Mouse (Mus musculus): ENCODE results near the gene Mtx3.
"Not testable (repeated sequence)": the region's sequence is repeated elsewhere in the genome, so short reads cannot be mapped to it uniquely, and the experiment has no call there.

Mtx3 gene

DNA sequence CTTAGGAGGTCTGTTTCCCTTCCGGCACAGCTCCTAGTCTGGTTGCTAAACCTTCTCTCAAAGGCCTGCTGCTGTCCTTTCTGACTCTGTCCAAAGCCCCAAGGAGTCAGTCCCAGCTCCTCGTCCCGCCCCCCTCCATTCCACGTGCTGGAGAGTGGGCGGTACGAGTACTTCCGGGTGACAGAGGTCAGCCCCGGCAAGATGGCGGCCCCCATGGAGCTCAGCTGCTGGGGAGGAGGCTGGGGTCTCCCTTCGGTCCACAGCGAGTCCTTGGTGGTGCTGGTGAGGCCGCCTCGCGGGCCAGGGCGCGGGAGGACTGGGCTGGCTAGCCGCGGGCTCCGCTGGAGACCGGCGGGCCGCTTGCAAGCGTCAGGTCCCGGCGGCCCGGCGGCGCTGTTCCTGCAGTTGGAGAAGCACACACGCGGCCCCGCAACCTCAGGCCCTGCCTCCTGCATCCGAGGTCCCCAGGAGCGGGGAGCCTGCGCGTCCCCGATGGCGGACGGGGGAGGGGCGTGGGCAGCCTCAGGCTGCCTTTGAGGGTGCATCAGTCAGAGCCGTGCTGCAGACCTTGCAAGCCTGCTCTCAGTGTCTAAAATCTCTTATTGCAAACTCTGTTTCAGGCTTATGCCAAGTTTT is at the start of gene Mtx3:
Gene Mtx3, plus strand, starts transcription at position 175 of the 636 bp plus-strand sequence.
- peak; percentile 70 to 85 for DNase-seq (ENCODE audit: low spot score in 2 of 2)

DNA sequence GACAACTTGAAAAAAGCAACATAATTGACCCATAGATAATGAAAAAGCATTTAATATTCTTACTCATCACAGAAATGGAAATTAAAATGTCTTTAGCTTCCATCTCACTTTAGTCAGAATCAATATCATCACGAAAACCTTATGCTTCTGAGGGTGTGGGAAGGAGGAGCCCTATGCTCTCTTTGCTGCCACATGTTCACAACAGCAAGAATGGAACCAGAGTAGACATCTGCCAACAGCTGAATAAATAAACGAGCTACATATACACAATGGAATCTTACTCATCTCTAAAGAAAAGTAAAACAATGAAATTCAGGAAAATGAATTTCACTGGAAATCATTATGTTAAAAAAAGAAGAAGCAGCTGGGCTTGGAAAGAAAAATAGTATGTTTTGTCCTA is 45.7 kb upstream of the Mtx3 start:
- no peak for DNase-seq (ENCODE audit: low spot score in 2 of 2)

DNA sequence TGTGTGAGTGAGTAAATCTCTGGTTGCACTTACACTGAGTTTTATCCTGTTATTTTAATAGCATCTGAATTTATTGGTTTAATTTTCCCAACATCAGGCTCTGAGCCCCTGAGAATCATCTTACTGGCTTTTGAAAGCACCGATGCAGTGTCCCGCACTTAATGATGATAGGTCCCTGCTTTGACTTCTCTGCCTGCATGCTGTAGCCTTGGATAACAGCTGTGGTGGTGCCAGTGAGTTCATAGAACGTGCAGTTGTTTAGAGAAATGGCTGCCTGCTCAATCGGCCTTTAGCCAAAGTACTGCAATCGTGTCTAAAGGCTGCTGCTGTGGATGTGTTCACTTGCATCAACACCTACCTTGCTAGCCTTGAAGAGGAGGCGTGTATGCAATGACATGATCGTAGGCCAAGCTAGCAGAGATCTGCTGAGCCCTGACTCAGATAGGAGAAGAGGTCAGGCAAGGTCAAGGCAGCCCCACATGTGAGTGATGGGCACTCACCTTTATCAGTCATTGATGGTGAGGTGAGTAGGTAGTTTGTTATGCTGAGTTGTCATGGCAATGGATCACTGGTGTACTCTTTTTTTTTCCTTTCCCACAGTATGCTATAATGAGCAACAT is 45.1 kb upstream of the Mtx3 start:
- no peak for DNase-seq (ENCODE audit: low spot score in 2 of 2)

DNA sequence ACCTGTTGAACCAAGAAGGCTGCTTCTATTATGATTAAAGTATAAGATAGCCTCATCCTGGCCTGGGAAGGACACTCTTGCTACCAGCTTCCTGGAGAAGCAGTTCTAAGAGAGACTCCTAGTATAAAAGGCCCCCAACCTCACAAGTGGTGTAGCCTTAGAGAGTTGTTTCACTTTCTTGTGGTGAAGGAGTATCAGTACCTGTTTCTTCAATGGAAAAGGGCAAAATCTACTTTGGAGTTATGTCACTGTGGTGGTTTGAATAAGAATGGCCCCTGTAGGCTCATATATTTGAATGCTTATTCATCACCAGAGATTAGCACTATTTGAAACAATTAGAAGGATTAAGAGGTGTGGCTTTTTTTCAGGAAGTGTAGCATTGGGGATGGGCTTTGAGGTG is 37.8 kb upstream of the Mtx3 start:
- no peak for DNase-seq (ENCODE audit: low spot score in 2 of 2)

DNA sequence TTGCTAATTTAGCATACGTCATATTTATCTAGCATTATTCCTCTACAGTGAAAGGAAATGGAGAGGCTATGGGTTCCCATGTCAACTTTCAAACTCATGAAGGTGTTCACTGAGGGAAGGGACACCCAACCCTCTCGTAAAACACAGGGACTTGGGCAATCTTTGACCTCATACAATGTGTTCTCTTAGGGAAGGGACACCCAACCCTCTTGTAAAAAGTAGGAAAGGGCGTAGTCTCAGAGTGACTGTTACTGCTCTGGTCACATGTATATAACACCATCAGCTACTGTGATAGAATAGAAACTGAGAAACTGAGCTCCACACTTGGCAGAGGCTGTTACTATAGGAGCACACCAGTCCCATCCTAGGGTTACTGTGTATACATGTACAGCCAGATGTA is 36.7 kb upstream of the Mtx3 start:
- no peak for DNase-seq (ENCODE audit: low spot score in 2 of 2)

DNA sequence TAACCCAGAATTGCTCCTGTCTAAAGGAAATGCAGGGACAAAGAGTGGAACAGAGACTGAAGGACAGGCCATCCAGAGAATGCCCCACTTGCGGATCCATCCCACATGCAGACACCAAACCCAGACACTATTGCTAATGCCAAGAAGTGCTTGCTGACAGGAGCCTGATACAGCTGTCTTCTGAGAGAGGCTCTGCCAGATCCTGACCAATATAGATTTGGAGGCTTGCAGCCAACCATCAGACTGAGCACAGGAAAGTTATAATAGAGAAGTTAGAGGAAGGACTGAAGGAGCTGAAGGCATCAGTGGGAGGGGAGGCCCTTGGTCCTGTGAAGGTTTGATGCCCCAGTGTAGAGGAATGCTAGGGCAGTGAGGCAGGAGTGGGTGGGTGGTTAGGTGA is 34.0 kb upstream of the Mtx3 start:
- DNase-seq (ENCODE audit: low spot score in 2 of 2) = not testable (repeated sequence)

DNA sequence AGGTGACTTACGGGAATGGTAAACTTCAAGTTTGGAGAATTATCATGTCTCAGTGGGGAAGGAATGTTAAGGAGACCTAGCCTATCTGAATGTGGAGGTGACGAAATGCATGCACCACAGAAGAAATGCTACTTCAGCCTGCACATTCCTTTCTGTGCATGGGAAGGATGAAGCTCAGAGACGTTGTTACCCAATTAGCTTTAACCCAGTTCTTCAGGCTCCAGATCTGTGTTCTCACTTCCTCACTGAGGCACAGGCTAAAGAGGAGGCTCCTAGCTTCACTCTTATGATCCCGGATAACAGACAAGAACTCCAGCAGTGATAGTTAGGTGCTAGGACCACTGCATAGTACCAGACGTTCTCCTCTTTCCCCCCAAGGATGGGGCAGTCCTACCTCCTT is 28.2 kb upstream of the Mtx3 start:
- no peak for DNase-seq (ENCODE audit: low spot score in 2 of 2)

DNA sequence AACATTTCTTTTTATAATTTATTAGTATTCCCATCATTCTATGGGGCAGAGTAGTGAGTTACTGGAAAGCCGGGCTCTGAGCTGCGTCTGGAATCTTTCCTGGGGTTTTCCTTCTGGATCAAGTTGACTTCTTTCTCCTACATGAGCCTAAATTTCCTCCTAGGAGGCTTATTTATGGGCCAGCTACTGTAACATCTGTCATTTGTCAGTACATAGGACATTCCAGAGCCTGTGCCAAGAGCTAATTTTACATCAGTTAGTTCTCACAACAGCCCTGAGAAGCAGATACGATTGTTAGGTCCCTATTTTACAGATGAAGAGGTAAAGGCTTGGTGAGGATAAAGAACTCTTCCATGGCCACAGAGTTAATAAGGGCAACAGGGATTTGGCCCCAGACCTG is 27.2 kb upstream of the Mtx3 start:
- DNase-seq (ENCODE audit: low spot score in 2 of 2) = no peak

DNA sequence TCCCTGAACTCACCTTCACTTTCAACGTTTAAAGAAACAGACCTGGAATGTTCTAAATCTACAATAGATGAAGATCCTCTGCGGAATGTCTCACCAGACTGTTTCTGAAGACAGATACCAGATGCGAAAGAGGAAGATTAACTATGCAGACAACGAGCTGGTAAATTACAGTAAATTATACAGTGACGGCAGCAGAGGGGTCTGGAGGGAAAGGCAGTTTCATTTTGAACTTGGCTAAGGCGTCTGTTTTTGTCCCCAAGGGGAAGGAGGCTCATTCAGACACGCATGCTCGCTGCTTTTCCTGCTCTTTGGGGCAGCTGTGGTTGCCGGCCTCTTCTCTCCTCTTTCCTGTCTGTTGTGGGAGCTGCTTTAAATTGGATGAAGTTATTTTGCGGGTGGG is 15.7 kb upstream of the Mtx3 start:
- DNase-seq (ENCODE audit: low spot score in 2 of 2) = no peak

DNA sequence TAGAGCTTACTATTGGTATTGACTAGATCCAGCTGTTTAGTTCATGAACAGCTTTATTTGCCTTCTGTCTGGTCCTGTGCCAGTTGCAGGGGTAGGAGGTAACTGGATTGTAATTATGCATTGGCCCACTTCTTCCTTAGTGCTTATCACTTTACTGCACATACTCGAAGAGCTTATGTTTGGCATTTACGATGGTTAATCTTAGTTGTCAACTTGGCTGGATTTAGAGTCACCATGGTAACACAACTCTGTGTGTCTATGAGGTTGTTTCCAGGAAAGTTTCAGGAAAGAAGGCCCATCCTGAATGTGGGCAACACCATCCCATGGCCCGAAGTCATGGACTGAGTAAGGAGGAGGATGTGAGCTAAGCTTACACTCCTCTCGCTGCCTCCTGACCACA is 11.4 kb upstream of the Mtx3 start:
- DNase-seq (ENCODE audit: low spot score in 2 of 2) = no peak

DNA sequence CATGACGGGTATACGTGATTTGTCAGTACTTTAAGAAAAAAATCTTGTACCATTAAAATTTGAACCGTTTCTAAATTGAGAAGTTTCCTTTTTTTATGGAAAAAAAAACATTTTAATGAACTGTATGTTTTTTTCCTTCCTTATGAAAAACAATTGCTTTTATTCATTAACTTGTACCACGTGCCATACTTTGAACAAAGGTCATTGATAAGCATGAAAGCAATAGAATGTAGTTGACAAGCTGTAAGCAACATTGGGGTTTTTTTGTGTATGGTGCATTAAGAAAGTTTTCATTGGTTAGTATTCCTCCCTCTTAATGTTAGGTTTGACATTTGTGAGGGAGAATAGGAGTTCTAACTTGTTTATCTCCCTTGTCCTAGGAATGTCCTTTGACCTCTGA is 1.9 kb downstream of the Mtx3 start:
- no peak for DNase-seq (ENCODE audit: low spot score in 2 of 2)

DNA sequence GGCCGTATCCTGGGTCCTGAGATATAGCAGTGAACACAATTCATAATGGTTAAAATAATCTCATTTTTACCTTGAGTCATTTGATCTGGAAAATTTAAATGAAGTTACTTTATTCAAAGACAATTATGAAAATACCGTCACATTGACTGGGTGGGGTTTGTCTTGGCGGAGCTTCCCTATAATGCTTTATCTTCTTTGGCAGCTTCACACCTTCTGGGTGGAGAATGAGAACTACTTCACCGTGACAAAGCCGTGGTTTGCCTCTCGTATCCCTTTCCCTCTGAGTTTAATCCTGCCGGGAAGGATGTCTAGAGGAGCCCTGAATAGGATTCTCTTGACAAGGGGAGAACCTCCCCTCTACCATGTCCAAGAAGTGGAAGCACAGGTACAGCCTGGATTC is 2.8 kb downstream of the Mtx3 start:
- peak in 1 of 2 experiments; percentile 43 for DNase-seq (ENCODE audit: low spot score in 2 of 2)

DNA sequence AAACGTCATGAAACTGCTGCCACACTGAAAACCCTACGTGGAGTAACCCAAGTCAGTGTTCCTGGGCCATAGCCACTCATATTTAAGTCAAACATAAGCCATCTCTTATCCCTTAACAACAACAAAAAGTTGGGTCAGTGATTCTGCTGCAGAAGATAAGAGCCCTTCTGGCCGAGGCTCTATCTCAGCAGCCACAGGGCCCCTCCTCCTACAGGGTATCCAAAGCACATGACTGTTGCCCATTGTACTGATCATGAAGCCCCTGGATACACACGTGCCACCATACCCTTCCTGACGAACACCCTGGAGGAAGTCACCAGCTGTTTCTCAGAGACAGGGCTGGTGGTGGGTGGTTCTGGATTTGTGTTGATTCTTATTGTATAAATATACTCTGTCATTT is 3.4 kb downstream of the Mtx3 start:
- DNase-seq (ENCODE audit: low spot score in 2 of 2) = peak in 1 of 2 experiments; percentile 55

DNA sequence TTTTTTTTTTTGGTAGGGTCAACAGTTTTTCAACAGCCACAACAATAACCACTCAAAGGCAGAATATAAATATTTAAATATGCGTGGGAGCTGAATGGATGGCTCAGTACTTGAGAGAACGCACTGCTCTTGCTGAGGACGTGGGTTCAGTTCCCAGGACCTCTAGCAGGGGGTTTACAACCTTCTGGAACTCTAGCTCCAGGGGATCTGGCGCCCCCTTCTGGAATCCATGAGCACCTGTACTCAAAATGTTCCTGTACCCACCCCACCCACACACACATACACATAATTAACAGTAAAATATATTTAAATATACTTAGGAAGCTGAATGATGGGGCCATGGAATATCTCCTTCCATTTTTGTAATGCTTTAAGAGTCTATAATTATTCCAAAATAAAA is 11.3 kb downstream of the Mtx3 start:
- peak in 1 of 2 experiments; percentile 58 for DNase-seq (ENCODE audit: low spot score in 2 of 2)

DNA sequence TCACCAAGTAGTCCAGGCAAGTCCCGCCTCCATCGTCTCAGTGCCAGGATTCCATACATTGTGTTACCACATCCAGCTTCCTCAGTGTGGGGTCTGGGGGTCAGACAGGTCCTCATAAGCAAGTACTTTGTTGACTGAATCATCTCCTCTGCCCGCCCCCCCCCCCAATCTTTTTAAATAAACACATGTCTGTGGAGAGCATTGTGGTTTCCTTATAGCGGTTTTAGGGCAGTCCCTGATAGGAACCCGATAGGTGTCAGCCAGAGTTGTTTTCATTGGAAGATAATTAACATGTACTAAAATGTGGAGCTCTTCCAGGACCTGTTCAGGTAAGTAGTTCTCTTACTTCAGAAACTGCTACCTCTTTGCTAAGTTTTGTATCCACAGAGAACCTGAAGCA is 14.2 kb downstream of the Mtx3 start:
- DNase-seq (ENCODE audit: low spot score in 2 of 2) = peak in 1 of 2 experiments; percentile 27

DNA sequence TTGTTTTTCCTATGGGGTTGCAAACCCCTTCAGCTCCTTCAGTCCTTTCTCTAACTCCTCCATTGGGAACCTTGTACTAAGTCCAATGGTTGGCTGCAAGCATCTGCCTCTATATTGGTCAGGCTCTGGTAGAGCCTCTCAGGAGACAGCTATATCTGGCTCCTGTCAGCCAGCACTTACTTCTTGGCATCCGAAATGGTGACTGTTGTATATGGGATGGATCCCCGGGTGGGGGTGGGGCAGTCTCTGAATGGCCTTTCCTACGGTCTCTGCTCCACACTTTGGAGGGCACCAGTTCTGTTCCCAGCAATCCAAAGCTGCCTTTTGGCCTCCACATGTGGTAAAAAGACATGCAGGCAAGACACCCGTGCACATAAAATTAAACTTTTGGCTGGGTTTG is 15.4 kb downstream of the Mtx3 start:
- DNase-seq (ENCODE audit: low spot score in 2 of 2) = peak in 1 of 2 experiments; percentile 54

DNA sequence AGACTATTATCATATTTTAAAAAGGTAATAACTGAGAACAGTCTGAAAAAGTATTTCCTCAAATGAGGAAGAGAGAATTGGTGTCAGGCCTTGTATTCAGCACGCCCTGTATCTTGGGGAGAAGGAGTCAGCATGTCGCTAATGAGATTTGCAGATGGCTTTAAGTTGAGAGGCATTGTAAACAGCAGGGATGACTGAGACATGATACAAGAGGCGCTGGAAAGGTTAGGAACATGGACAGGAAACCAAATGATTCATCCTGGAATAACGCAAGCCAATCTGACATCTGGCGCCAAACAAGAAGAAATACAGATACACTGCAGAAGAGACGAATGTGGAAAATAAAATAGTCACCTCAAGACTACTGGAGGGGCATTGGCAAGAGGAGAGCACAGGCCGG is 20.8 kb downstream of the Mtx3 start:
- DNase-seq (ENCODE audit: low spot score in 2 of 2) = peak in 1 of 2 experiments; percentile 34

DNA sequence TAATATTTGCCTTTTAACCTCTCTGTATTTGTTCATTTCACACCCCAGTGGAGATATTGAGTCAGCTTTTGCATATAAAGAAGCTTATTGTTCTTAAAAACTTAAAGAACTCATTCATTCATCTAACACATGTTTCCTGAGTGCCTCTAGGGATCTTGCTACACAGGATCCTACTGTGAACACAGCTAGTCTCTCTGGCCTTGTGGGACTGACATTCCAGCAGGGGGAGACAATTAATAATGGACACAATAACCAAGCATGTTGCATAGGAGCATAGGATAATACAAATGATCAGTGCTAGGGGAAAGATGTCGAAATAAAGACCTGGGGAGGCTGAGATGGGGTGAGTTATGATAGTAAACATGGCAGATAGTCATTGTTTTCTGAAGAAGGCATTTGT is 22.1 kb downstream of the Mtx3 start:
- DNase-seq (ENCODE audit: low spot score in 2 of 2) = no peak

DNA sequence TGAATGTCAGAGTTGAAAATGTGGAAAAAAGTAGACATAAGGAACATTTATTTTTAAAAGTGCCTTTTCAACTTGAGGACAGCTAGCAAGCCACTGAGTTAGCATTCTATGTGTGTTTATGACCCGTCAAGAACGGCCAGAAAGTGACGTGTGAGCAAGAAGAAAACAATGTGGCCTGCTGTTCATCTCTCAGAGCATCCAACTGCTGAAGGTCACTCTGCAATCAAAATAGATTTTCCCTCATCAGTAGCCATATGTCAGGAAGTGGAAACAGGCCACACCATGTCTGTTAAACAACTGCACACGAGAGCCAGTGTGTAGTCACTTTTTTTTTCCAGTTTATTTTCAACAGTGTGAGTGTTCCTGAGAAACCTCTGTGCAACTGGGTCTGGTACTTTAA is 35.0 kb downstream of the Mtx3 start:
- no peak for DNase-seq (ENCODE audit: low spot score in 2 of 2)

DNA sequence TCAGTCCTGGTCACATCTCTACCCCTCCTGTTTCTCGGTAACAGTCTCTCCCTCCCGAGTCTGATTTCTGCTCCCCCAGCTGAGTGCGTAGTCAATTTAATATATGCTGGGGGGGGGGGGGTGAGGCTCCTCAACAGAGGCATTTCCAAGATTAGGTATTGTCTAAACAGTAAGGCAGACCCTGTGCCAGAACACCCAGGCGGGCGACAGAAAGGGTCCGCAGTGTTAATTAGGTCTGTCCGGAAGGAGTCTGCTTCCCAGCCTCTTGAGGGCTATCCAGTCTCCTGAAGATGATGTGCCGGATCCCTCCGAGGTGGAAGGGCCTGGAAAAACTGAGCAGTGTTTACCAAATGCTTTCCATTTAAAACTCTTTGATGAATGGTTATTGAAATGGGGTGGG is 35.4 kb downstream of the Mtx3 start:
- no peak for DNase-seq (ENCODE audit: low spot score in 2 of 2)

DNA sequence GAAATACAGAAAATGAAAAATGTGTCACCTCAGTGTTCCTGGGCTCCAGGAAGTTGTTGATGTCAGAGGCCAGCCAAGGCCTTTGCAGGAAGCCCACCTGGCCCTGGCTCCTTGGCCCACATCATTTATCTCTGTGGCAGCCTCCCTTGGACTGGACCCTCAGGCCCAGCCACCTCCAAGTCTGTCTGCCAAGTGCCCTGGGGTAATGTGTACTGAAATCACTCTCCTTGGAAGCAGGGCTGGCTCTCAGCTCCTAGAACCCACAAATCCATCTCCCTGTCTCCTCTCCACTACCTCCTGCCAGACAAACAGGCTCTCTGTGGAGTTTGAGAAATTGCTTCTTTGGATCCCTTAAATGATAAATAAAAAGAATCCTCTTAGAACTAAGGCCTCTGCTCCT is 36.0 kb downstream of the Mtx3 start:
- DNase-seq (ENCODE audit: low spot score in 2 of 2) = peak in 1 of 2 experiments; percentile 51

DNA sequence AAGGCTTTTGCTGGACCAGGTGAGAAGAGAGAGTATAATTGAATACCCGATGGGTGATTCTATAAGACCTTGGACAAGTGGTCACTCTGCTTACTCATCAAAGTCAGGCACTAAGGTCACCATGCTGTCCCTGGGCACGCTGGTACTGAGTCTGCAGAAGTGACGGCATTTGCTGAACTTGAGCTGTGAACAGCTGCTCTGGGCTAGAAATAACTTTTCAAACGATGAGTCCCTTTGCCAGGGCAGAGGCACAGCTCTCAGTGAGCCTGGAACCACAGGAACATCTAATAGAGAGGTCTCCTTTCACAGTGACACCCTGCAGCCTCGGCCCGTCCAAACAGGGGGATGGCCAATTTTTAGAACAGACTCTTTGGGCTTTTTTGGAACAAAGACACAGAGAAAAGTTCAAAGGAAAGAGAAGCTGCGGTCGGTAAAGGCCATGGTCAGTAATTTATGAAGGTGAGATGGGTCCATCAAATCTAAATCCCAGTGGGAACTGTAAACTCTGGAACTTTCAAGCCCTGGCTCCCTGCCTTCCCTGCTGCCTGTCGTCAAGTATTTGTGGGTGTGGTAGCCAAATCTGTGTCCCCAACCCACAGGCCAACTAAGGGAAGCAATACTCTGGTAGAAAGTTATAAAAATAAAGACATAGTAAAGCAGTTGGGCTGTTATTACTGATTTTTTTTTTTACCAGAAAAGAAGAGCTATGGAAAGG is 37.9 kb downstream of the Mtx3 start:
- peak in 1 of 2 experiments; percentile 43 for DNase-seq (ENCODE audit: low spot score in 2 of 2)
